Mouse (Mus musculus) liver, adult 2 months (tissue): ENCODE results near the gene Ttc21a.

Source experiments
- CTCF ChIP-seq: fragments of 200-500 bp; IDR thresholded peaks from 2 replicates; pipeline ENCODE4 v1.5.1; 2011; ENCODE audit warnings: low read depth, low read length, control low read depth
- POLR2A ChIP-seq: fragments of 200-500 bp; IDR thresholded peaks from 2 replicates; pipeline ENCODE4 v1.6.1; 2011; ENCODE audit warnings: low read length, control low read depth; ENCODE audit not compliant: insufficient read depth; ENCODE audit errors: extremely low read depth

DNA sequence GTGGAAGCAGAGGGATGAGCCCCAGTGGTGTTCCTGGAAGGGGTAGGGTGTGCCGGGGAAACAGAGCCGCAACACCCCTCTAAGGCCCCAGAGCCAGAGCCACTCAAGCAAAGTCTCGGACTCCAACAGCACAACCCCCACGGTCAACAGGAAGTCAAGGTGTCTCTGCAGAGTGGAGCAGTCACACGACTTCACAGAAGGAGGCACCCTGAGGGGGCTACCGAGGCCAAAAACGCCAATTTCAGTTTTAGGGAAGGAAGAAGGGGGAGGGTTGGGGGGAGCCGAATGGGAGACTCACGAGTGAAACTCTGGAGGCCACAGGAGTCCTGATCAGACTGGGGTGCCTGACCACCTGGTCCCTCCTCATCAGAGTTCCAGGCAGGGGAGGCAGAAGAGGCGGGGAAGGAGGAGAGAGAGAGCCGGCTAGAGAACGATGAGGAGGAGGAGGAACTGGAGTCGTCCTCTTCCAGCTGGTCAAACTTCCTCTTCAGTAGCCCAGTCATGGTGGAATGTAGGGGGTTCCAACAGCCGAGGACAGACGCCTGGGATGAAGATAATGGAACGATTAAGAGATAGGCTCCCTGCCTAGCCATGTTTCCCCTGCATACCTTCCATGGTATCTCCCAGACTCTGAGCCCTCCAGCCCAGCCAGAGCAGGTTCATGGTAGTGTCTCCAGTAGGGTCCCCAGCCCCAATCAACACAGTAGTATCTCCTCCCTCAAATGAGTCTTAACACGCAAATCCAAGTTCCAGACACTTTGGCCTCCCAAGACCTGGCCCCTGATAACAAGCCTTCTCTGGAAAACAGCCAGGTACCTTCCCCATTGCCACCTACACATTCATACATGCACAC lies 39.5 kb downstream of the Ttc21a start:
- TF ChIP-seq CTCF, result no peak
- no peak for TF ChIP-seq POLR2A
